Mouse (Mus musculus): ENCODE measurements around the gene Dnaic2.

The Dnaic2 gene

GRCm38 (mm10) chr11:114747564-114748138, 20.4 kb downstream of the Dnaic2 start:
- no peak for DNase-seq

- DNase-seq = peak; percentile 62
Measured at GRCm38 (mm10) chr11:114764820-114765818, 37.9 kb downstream of the Dnaic2 start, which contains the start of gene Kif19a. Kif19a (plus strand) TSS chr11:114765388.

- DNase-seq = no peak
Measured at GRCm38 (mm10) chr11:114769911-114770310, 42.7 kb downstream of the Dnaic2 start.

- DNase-seq = no peak
Measured at GRCm38 (mm10) chr11:114771896-114772295, 44.7 kb downstream of the Dnaic2 start.

- DNase-seq = no peak
Measured at GRCm38 (mm10) chr11:114780076-114780475, 52.9 kb downstream of the Dnaic2 start.

- DNase-seq = no peak
Measured at GRCm38 (mm10) chr11:114785892-114786291, 58.7 kb downstream of the Dnaic2 start.

GRCm38 (mm10) chr11:114786326-114786725, 59.1 kb downstream of the Dnaic2 start:
- no peak for DNase-seq

GRCm38 (mm10) chr11:114787611-114788010, 60.4 kb downstream of the Dnaic2 start:
- DNase-seq = no peak

GRCm38 (mm10) chr11:114789061-114789714, 62.0 kb downstream of the Dnaic2 start:
- peak; percentile 86 for DNase-seq

- no peak for DNase-seq
Measured at GRCm38 (mm10) chr11:114789716-114790115, 62.5 kb downstream of the Dnaic2 start.

- DNase-seq = no peak
Measured at GRCm38 (mm10) chr11:114790171-114790570, 63.0 kb downstream of the Dnaic2 start.

- no peak for DNase-seq
Measured at GRCm38 (mm10) chr11:114790841-114791240, 63.6 kb downstream of the Dnaic2 start.

GRCm38 (mm10) chr11:114791351-114791889, 64.2 kb downstream of the Dnaic2 start:
- DNase-seq = no peak

GRCm38 (mm10) chr11:114791891-114792411, 64.7 kb downstream of the Dnaic2 start:
- no peak for DNase-seq

GRCm38 (mm10) chr11:114792931-114793494, 65.8 kb downstream of the Dnaic2 start:
- DNase-seq = no peak

GRCm38 (mm10) chr11:114793868-114794545, 66.8 kb downstream of the Dnaic2 start:
- DNase-seq = no peak

- no peak for DNase-seq
Measured at GRCm38 (mm10) chr11:114794691-114795090, 67.5 kb downstream of the Dnaic2 start.

GRCm38 (mm10) chr11:114795231-114795746, 68.1 kb downstream of the Dnaic2 start:
- DNase-seq = peak; percentile 66

- no peak for DNase-seq
Measured at GRCm38 (mm10) chr11:114795848-114796322, 68.7 kb downstream of the Dnaic2 start, which contains the start of gene Btbd17. Btbd17 (minus strand) TSS chr11:114795945.

- DNase-seq = no peak
Measured at GRCm38 (mm10) chr11:114797176-114797575, 70.0 kb downstream of the Dnaic2 start.

- DNase-seq = no peak
Measured at GRCm38 (mm10) chr11:114797981-114798380, 70.8 kb downstream of the Dnaic2 start.
